Mouse (Mus musculus) left cerebral cortex, postnatal 14 days (tissue): ENCODE measurements around the gene 4933402J07Rik. TPM values are rescaled to one million over a fixed set of nuclear protein-coding genes. Genes with fewer than 3 reads are reported as not detected.
A peak's percentile ranks its signal among the peaks of the same experiment; 100 is the strongest.

Experiments
- DNase-seq, 2 experiments: peaks; one replicate each; pipeline ENCODE4 v3.0.0; 2021 to 2022; ENCODE audit warnings: low spot score in 2 of 2, mixed read lengths in 1 of 2
- intact Hi-C: fragments of 180-260 bp; cut with DNase I; formaldehyde crosslinking; loops from one replicate; pipeline ENCODE4 v1.15.1; 2025
- long read RNA-seq, 2 experiments: library from polyadenylated mRNA; stranded (forward); transcript quantifications; one replicate each; pipeline ENCODE4 v2.0.0; 2021
- total RNA-seq, 2 experiments: library from RNA; stranded (reverse); gene quantifications; 2 replicates each; pipeline ENCODE4 v1.2.3; 2021

4933402J07Rik gene
- total RNA-seq, result not detected
- long read RNA-seq, experiment 1, result 0 reads
- long read RNA-seq, experiment 2, result 0 reads

- intact Hi-C loops, result no loop called here
Observed at GRCm38 (mm10) chr8:87563553-87563952, at the start of gene 4933402J07Rik. Gene 4933402J07Rik (plus strand): TSS chr8:87563853.

GRCm38 (mm10) chr8:87517132-87517531 is 46.5 kb upstream of the 4933402J07Rik start:
- intact Hi-C loops, result no loop called here
- no peak for DNase-seq

More at GRCm38 (mm10) chr8:87563553-87563952, at the start of gene 4933402J07Rik:
- DNase-seq, result no peak

DNA sequence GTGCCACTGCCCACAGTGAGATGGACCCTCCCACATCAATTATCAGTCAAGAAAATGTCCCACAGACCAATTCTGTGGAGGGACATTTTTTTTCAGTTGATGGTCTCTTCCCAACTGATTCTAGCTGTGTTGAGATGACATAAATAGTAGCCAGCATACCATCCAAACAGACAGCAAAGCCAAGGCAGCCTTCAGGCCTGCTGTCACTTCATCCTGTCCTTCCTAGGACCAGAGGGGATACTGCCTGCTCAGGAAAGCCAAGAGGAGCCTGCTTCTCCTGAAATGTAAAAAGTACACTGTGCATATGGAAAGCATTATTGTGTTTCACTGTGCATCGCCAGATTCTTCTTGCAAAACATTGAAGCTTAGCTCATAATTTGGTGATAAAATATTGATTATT is 38.6 kb upstream of the 4933402J07Rik start:
- DNase-seq, result no peak
- intact Hi-C loops, result no loop called here

DNA sequence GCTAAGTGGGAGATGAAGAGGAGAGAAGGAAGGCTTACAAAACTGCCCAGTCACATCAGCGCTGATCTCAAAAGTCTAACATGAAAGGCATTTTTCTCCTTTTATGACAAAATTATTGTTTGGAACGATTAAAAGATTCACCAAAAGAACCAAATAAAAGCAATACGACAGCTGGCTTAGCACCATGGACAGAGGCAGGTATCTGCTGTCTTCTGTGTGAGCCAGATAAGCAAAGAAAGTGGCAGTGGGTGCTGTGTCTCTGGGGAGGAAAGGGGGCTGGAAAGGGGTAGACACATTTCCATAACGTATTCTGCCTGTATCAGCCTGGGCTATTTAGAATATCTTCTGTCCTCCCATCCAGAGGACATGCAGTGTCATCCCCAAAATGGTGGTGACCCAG is 32.5 kb upstream of the 4933402J07Rik start:
- no peak for DNase-seq

DNA sequence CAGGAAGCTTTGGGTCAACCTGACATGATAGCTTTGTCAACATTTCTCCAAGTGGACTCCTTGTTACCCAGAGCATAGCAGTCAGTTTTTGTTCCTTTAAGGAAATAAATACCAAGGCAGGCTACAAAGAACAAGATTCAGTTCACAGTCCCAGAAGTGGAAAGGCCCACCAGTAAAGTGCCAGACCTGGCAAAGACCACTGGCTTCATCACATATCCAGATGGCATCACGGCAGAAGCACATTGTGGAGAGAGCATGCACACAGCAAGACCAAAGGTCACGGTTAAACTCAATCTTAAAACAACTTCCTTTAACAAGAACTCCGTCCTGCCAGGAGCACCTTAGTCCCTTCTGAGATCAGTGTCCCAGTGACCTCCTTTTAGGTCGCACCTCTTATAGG is 30.2 kb upstream of the 4933402J07Rik start:
- intact Hi-C loops, result no loop called here

More for the DNA sequence above, 32.5 kb upstream of the 4933402J07Rik start:
- intact Hi-C loops, result no loop called here

GRCm38 (mm10) chr8:87534846-87535245 is 28.8 kb upstream of the 4933402J07Rik start:
- no peak for DNase-seq
- intact Hi-C loops, result loop anchor here (5.0 kb wide), 1 partner anchor 318 kb away; no protein-coding TSS in a partner anchor

More for the DNA sequence above, 30.2 kb upstream of the 4933402J07Rik start:
- no peak for DNase-seq

DNA sequence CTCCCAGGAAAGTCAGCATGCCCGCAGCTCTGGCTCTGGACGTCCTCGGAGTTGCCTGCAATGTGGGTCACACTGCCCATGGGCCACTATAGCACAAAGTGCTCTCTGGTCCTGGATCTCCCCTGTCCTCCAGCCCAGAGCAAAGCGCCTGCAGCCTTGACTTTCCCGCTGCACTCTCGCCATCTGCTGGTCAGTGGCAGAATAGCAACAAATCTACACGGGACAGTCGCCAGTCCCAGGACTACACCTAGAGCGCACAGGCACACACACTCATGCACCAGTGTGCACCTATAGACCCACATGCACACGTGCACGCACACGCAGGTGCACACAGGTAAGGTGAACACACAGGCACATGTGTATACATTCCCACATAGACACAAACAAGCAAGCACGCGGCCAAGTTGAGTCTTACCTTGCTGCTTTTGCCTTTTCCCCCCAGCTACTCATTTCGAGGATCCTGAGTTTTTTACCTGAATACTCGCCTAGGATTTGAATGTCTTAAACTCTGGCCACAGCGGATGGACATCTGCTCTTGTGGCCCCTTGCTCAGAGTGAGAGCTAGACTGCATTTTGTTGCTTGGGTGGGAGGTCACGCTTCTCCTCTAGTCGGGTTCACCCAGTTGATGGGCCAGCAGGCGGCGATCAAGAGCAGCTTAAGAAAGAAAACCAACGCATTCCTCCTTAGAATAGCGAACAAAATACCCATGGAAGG is 26.9 kb upstream of the 4933402J07Rik start:
- peak; percentile 34 to 78 for DNase-seq

GRCm38 (mm10) chr8:87539829-87540394 is 23.7 kb upstream of the 4933402J07Rik start:
- intact Hi-C loops, result loop anchor here (5.0 kb wide), 1 partner anchor 323 kb away; no protein-coding TSS in a partner anchor
- DNase-seq, result peak; percentile 14 to 56

More for the DNA sequence above, 26.9 kb upstream of the 4933402J07Rik start:
- intact Hi-C loops, result loop anchor here (1.0 to 5.0 kb wide), 2 partner anchors 319 to 602 kb away; no protein-coding TSS in a partner anchor

DNA sequence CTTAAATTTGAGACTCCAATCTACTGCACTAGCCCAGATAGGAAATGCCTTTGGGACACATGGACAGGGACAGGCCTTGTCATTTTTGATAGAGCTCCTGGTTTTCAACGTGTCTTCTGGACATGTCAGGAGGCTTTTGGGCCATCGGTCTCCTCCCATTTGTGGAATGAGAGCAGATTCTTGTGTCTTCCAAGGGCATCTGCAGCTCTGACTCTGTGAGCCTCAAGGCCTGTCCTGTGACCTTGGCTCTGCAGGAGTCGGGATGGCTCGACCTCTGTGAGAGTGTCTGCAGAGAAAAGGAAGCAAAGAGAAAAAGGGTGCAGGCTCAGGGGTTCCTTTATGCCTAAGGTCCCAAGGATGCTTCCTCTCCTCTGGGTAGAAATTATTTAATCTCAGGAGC is 13.8 kb upstream of the 4933402J07Rik start:
- intact Hi-C loops, result no loop called here
- DNase-seq, result no peak

- DNase-seq, result peak; percentile 9 to 57
- intact Hi-C loops, result no loop called here
Observed at GRCm38 (mm10) chr8:87552801-87553200, 10.9 kb upstream of the 4933402J07Rik start.

GRCm38 (mm10) chr8:87560801-87561200 is 2.9 kb upstream of the 4933402J07Rik start:
- no peak for DNase-seq
- intact Hi-C loops, result no loop called here

DNA sequence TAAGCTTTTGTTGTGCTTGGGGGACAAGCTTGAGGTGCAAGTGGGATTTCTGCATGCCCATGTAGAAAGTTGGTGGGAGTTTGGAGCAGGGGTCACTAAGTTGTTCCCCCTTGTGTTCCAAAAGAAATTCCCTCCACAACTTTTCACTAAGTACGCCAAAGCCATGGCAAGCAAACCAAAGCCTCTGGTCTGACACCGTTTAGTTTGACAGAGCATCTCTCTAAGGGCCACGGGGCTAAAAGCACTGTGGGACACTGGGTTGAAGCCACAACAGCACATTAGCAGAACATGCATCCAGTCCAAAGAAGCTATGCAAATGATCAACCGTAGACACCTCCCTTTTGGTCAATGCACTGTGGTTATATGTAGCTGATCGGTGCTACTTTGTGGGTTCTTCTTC is 5.5 kb downstream of the 4933402J07Rik start:
- no peak for DNase-seq
- intact Hi-C loops, result no loop called here

DNA sequence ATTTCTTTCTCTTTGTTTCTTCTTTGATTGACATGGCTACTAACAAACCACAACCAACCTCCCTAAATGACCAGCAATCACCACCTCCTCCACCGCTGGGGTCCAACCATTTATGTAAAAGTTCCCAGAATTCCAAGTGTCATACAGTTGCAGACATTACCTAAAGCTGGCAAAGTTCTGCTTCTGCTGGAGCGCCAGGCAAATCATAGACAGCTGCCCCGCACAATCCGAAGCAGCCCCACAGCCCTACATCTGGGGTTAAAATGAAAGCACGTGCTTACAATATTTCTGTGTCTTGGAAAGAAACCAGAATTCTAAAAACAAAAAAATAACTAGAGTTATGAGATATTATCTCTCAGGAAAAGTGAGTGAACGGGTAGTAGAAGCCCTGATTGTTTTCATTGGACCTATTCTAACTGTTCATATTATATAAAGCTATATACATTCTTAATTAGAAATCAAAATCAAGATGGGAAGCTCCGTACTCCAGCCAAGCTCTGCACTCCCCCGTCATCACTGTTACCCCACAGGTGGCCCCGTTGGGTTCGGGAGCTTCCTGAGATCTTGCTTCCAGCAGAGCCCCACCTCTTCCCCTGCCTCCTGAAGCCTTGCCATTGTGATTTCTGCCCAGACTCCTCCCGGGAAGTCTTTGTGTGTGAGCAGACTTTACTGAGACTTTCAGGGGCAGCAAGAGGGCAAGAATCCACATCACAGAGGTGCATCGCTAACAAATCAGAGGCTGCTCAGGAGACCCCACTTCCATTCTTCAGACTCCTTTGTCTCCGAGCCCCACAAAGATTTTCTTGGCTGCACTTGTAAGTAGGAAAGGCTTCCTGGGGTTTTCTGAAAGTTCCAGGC is 6.3 kb downstream of the 4933402J07Rik start:
- intact Hi-C loops, result no loop called here
- DNase-seq, result no peak

GRCm38 (mm10) chr8:87570564-87570855 is 6.9 kb downstream of the 4933402J07Rik start:
- intact Hi-C loops, result no loop called here
- no peak for DNase-seq

DNA sequence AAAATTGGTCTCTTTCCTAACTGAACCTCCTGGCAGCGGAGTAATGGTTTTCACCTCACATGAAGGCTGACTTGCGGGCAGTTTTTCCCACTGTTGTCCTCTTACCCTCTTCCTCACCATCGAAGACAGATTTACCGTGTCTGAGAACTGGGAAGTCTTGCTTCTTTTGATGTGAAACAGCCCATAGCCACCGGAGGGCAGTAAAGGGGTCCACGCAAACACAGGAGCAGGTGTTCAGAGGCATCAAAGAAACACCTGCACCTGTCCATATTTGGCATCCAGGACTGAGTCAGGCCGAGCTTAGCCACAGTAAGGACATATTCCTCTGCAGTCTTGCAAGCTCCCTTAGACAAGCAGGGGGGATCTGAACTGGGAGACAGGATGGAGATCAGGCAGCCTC is 7.2 kb downstream of the 4933402J07Rik start:
- DNase-seq, result no peak
- intact Hi-C loops, result no loop called here

- DNase-seq, result peak; percentile 59 to 78
- intact Hi-C loops, result loop anchor here (5.0 kb wide), 2 partner anchors 428 to 658 kb away; no protein-coding TSS in a partner anchor
Observed at GRCm38 (mm10) chr8:87594272-87594671, 30.6 kb downstream of the 4933402J07Rik start.

- no peak for DNase-seq
- intact Hi-C loops, result no loop called here
Observed at GRCm38 (mm10) chr8:87602731-87603130, 39.1 kb downstream of the 4933402J07Rik start.

DNA sequence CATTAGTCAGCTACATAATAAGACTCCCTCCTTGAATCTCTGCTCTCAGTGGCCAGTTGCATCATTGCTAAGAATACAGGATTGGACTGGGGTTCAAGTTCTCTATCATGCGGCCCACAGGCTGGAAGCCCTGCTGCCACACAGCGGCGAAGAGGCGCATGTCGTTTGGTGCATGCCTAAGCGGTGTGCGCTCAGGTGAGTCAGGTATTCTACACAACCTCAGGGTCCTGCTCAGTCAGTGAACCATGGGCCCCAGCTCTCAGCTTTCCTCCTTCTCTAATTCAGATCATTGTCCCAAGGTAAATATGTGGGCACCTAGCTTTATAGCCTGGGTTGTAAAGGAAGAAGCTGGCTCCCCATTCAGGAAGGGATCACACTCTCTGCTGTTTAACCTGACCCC is 45.5 kb downstream of the 4933402J07Rik start:
- DNase-seq, result no peak
- intact Hi-C loops, result no loop called here

- intact Hi-C loops, result no loop called here
Observed at GRCm38 (mm10) chr8:87609651-87610192, 46.1 kb downstream of the 4933402J07Rik start.

GRCm38 (mm10) chr8:87613701-87614100 is 50.0 kb downstream of the 4933402J07Rik start:
- DNase-seq, result no peak
- intact Hi-C loops, result no loop called here

More at GRCm38 (mm10) chr8:87609651-87610192, 46.1 kb downstream of the 4933402J07Rik start:
- DNase-seq, result no peak
